Mouse (Mus musculus) adrenal gland, adult 8-10 months (tissue): ENCODE data around the gene Ddb2. TPM values are rescaled to one million over a fixed set of nuclear protein-coding genes. Genes with fewer than 3 reads are reported as not detected.

ENCODE experiments used
- DNase-seq: peaks from one replicate; pipeline ENCODE4 v3.0.0; 2022
- total RNA-seq, 4 experiments: library from RNA; stranded (reverse); gene quantifications; 2 replicates each; pipeline ENCODE4 v1.2.4; 2022

Ddb2 gene
- total RNA-seq, 4 experiments from 2014 or later: 8.4 to 22.9 (median 17.1) TPM

- no peak for DNase-seq
Observed at GRCm38 (mm10) chr2:91186208-91186607, 50.6 kb downstream of the Ddb2 start.

GRCm38 (mm10) chr2:91183711-91184405 is 52.9 kb downstream of the Ddb2 start, which contains the start of gene Madd:
Gene Madd, minus strand, starts transcription at chr2:91183837.
- DNase-seq: no peak

- peak; percentile 91 for DNase-seq
Observed at GRCm38 (mm10) chr2:91183148-91183513, 53.7 kb downstream of the Ddb2 start.

GRCm38 (mm10) chr2:91182405-91183147 is 54.2 kb downstream of the Ddb2 start:
- DNase-seq: peak; percentile 34

- DNase-seq: no peak
Observed at GRCm38 (mm10) chr2:91182016-91182404, 54.8 kb downstream of the Ddb2 start.

- no peak for DNase-seq
Observed at GRCm38 (mm10) chr2:91180706-91181105, 56.1 kb downstream of the Ddb2 start.

- DNase-seq: no peak
Observed at GRCm38 (mm10) chr2:91179825-91180224, 57.0 kb downstream of the Ddb2 start.

- no peak for DNase-seq
Observed at GRCm38 (mm10) chr2:91176234-91176633, 60.5 kb downstream of the Ddb2 start.

- no peak for DNase-seq
Observed at GRCm38 (mm10) chr2:91175490-91175889, 61.3 kb downstream of the Ddb2 start.

- no peak for DNase-seq
Observed at GRCm38 (mm10) chr2:91169587-91170322, 67.0 kb downstream of the Ddb2 start.

GRCm38 (mm10) chr2:91167629-91168028 is 69.2 kb downstream of the Ddb2 start:
- DNase-seq: no peak

GRCm38 (mm10) chr2:91164991-91165390 is 71.8 kb downstream of the Ddb2 start:
- no peak for DNase-seq

GRCm38 (mm10) chr2:91163532-91163931 is 73.2 kb downstream of the Ddb2 start:
- DNase-seq: no peak

GRCm38 (mm10) chr2:91162952-91163351 is 73.8 kb downstream of the Ddb2 start:
- DNase-seq: no peak

Other genes starting within 250 kb of the Ddb2 start
- 1 to 10 TPM; 1.6 to 7.5 (median 3.5) TPM for gene Rapsn, start 201.4 kb downstream of the Ddb2 start, total RNA-seq
- gene Psmc3, start 183.0 kb downstream of the Ddb2 start, total RNA-seq: 100 to 1,000 TPM; 172 to 187 (median 179) TPM
- 10 to 100 TPM; 31.4 to 57.3 (median 43.5) TPM for gene Slc39a13, start 166.6 kb downstream of the Ddb2 start, total RNA-seq
- 1 to 10 TPM; 6.3 to 9.6 (median 7.9) TPM for gene Spi1, start 154.6 kb downstream of the Ddb2 start, total RNA-seq
- gene Mybpc3, start 118.8 kb downstream of the Ddb2 start, total RNA-seq: under 1 TPM; 0.09 to 0.62 (median 0.26) TPM
- gene Madd, start 53.1 kb downstream of the Ddb2 start, total RNA-seq: 10 to 100 TPM; 25.2 to 44.7 (median 32.4) TPM
- gene Nr1h3, start 34.1 kb downstream of the Ddb2 start, total RNA-seq: 10 to 100 TPM; 21.1 to 32.1 (median 25.4) TPM
- 10 to 100 TPM; 44.7 to 74.7 (median 57.5) TPM for gene Acp2, start 34.1 kb downstream of the Ddb2 start, total RNA-seq
- gene Pacsin3, start 19.0 kb upstream of the Ddb2 start, total RNA-seq: 100 to 1,000 TPM in 2 of 4 experiments, 10 to 100 TPM in 2; 68.6 to 220 (median 125) TPM
- 100 to 1,000 TPM in 3 of 4 experiments, 10 to 100 TPM in 1; 99.8 to 126 (median 112) TPM for gene Arfgap2, start 28.0 kb upstream of the Ddb2 start, total RNA-seq
- gene 1110051M20Rik, start 207.7 kb upstream of the Ddb2 start, total RNA-seq: 10 to 100 TPM; 17.8 to 35.6 (median 28.3) TPM
- gene Lrp4, start 220.5 kb upstream of the Ddb2 start, total RNA-seq: 10 to 100 TPM in 2 of 4 experiments, 1 to 10 TPM in 2; 6.3 to 11.2 (median 9.5) TPM